Mouse (Mus musculus) midbrain, embryonic 14.5 days (tissue): ENCODE results near the gene Gm11492. TPM values are rescaled to one million over a fixed set of nuclear protein-coding genes. Genes with fewer than 3 reads are reported as not detected.
A peak's percentile ranks its signal among the peaks of the same experiment; 100 is the strongest.

Experiments used
- ATAC-seq: fragments of 200-750 bp; cut with Nextera tagmentation; 2 replicates; pipeline ENCODE4 v1.8.0; 2017; ENCODE audit warnings: moderate number of reproducible peaks, moderate library complexity; ENCODE audit not compliant: low FRiP score, low TSS enrichment
- DNase-seq: peaks from one replicate; pipeline ENCODE4 v3.0.0-alpha.2; 2015
- H3K27ac ChIP-seq: fragments of 300-500 bp; sonication (generic); replicated peaks from 2 replicates; pipeline ENCODE4 v1.5.1; 2014; ENCODE audit warnings: mild to moderate bottlenecking, low read depth, low read length, moderate library complexity
- H3K27me3 ChIP-seq: fragments of 300-500 bp; sonication (generic); 2 replicates; pipeline ENCODE4 v1.6.1; 2014; ENCODE audit warnings: low read length, control low read depth, mixed read lengths; ENCODE audit not compliant: control insufficient read depth, insufficient read depth
- H3K36me3 ChIP-seq: fragments of 300-500 bp; sonication (generic); 2 replicates; pipeline ENCODE4 v1.6.1; 2014; ENCODE audit warnings: low read length, control low read depth; ENCODE audit not compliant: control insufficient read depth, insufficient read depth
- H3K4me1 ChIP-seq: fragments of 300-500 bp; sonication (generic); 2 replicates; pipeline ENCODE4 v1.6.1; 2014; ENCODE audit warnings: mild to moderate bottlenecking, antibody characterized with exemption, low read length, control low read depth; ENCODE audit not compliant: control insufficient read depth, insufficient read depth
- H3K4me2 ChIP-seq: fragments of 300-500 bp; sonication (generic); 2 replicates; pipeline ENCODE4 v1.6.1; 2014; ENCODE audit warnings: mild to moderate bottlenecking, low read length, moderate library complexity
- H3K4me3 ChIP-seq: fragments of 300-500 bp; sonication (generic); replicated peaks from 2 replicates; pipeline ENCODE4 v1.5.1; 2014; ENCODE audit warnings: low read depth, low read length
- H3K9ac ChIP-seq: fragments of 300-500 bp; sonication (generic); replicated peaks from 2 replicates; pipeline ENCODE4 v1.6.1; 2014; ENCODE audit warnings: mild to moderate bottlenecking, low read length, moderate library complexity
- H3K9me3 ChIP-seq: fragments of 300-500 bp; sonication (generic); 2 replicates; pipeline ENCODE4 v1.6.1; 2016; ENCODE audit warnings: low read length, control low read depth, mixed read lengths; ENCODE audit not compliant: control insufficient read depth
- WGBS: fragments of 180-500 bp; shearing (Covaris S2); extraction: QIAGEN DNeasy Blood & Tissue Kit; methylation state at CpG from one replicate; pipeline ENCODE4 v1.1.7; 2014; 5-methylcytosine and 5-hydroxymethylcytosine counted together
- polyA plus RNA-seq: library from polyadenylated mRNA; unstranded; fragments of >200 nt; fragmentation: Nextera tagmentation; extraction: Ambion mirVana; gene quantifications from 2 replicates; pipeline ENCODE4 v1.2.1, GENCODE M21; 2014

Gm11492 gene
- polyA plus RNA-seq, 1 experiment from 2014 or later = not detected

GRCm38 (mm10) chr11:87581933-87582710, 15.7 kb downstream of the Gm11492 start:
- 85% methylated on average over 8 of the region's 8 CpGs for WGBS
- Histone ChIP-seq H3K36me3 (no peaks in the 10 kb centered on the region), H3K27me3 (no peaks in the 10 kb centered on the region), H3K4me2 (no peak overlapping the region), H3K9me3 (no peaks in the 10 kb centered on the region), H3K4me3 (no peak overlapping the region), H3K4me1 (peaks cover 17% of the 10 kb centered on the region), H3K27ac (no peak overlapping the region), H3K9ac (no peak overlapping the region)
- DNase-seq = no peak
- no peak for ATAC-seq

- H3K36me3 ChIP-seq = no peaks in the 10 kb centered on the region
- 88% methylated on average over 6 of the region's 6 CpGs for WGBS
- no peak overlapping the region for H3K4me3 ChIP-seq
- H3K9ac ChIP-seq = no peak overlapping the region
- no peaks in the 10 kb centered on the region for H3K9me3 ChIP-seq
- no peak for ATAC-seq
- 0 out of 2 replicates have a peak, but pooled peaks cover 7% of the 10 kb centered on the region for H3K4me1 ChIP-seq
- no peak overlapping the region for H3K27ac ChIP-seq
- no peaks in the 10 kb centered on the region for H3K27me3 ChIP-seq
- no peak for DNase-seq
- H3K4me2 ChIP-seq = no peak overlapping the region
Observed at GRCm38 (mm10) chr11:87583291-87584034, 17.0 kb downstream of the Gm11492 start.

GRCm38 (mm10) chr11:87584711-87585505, 18.5 kb downstream of the Gm11492 start:
- ATAC-seq (no peak), DNase-seq (no peak)
- no peaks in the 10 kb centered on the region for H3K9me3 ChIP-seq
- H3K4me1 ChIP-seq = peaks cover 5% of the 10 kb centered on the region; the same call in 1 of the 2 replicates
- H3K9ac ChIP-seq = no peak overlapping the region
- no peak overlapping the region for H3K4me3 ChIP-seq
- H3K36me3 ChIP-seq = no peaks in the 10 kb centered on the region
- no peaks in the 10 kb centered on the region for H3K27me3 ChIP-seq
- no peak overlapping the region for H3K4me2 ChIP-seq
- 89% methylated on average over 10 of the region's 10 CpGs for WGBS
- no peak overlapping the region for H3K27ac ChIP-seq

GRCm38 (mm10) chr11:87587211-87587874, 20.9 kb downstream of the Gm11492 start:
- no peak for DNase-seq
- Histone ChIP-seq H3K36me3 (no peaks in the 10 kb centered on the region), H3K4me3 (no peak overlapping the region), H3K9ac (no peak overlapping the region), H3K9me3 (no peaks in the 10 kb centered on the region), H3K4me1 (peaks cover 15% of the 10 kb centered on the region), H3K27ac (no peak overlapping the region), H3K4me2 (no peak overlapping the region), H3K27me3 (no peaks in the 10 kb centered on the region)
- no peak for ATAC-seq
- 92% methylated on average over 5 of the region's 5 CpGs for WGBS

GRCm38 (mm10) chr11:87589605-87590004, 23.2 kb downstream of the Gm11492 start:
- no peak overlapping the region for H3K4me2 ChIP-seq
- no peaks in the 10 kb centered on the region for H3K9me3 ChIP-seq
- 91% methylated on average over 8 of the region's 8 CpGs for WGBS
- H3K27ac ChIP-seq = no peak overlapping the region
- 0 out of 2 replicates have a peak overlapping the region, but pooled peaks have one; percentile 65 for H3K4me3 ChIP-seq
- H3K4me1 ChIP-seq = peaks cover 25% of the 10 kb centered on the region
- ATAC-seq (no peak), DNase-seq (no peak)
- no peaks in the 10 kb centered on the region for H3K27me3 ChIP-seq
- no peak overlapping the region for H3K9ac ChIP-seq
- peaks cover 8% of the 10 kb centered on the region; the same call in 1 of the 2 replicates for H3K36me3 ChIP-seq

GRCm38 (mm10) chr11:87590841-87591525, 24.5 kb downstream of the Gm11492 start:
- DNase-seq = peak; percentile 58
- no peaks in the 10 kb centered on the region for H3K27me3 ChIP-seq

GRCm38 (mm10) chr11:87591526-87592353, 25.3 kb downstream of the Gm11492 start, which contains the start of gene Mtmr4:
Mtmr4 (plus strand) TSS chr11:87592162.
- H3K27me3 ChIP-seq = no peaks in the 10 kb centered on the region
- H3K27ac ChIP-seq = peak within 1 kb of the TSS; percentile 91
- WGBS = under 1% methylated on average over 61 of the region's 61 CpGs
- DNase-seq (peak; percentile 98), ATAC-seq (peak; percentile 98)
- peaks cover 8% of the 10 kb centered on the region; the same call in 1 of the 2 replicates for H3K36me3 ChIP-seq
- H3K4me3 ChIP-seq = peak within 1 kb of the TSS; percentile 65
- H3K4me1 ChIP-seq = peaks cover 32% of the 10 kb centered on the region
- no peaks in the 10 kb centered on the region for H3K9me3 ChIP-seq
- peak within 1 kb of the TSS; percentile 93 for H3K4me2 ChIP-seq
- peak within 1 kb of the TSS; percentile 76 for H3K9ac ChIP-seq

More at GRCm38 (mm10) chr11:87590841-87591525, 24.5 kb downstream of the Gm11492 start:
- peak overlapping the region; percentile 93 for H3K4me2 ChIP-seq
- H3K9ac ChIP-seq = peak overlapping the region; percentile 76
- H3K4me3 ChIP-seq = peak overlapping the region; percentile 65
- H3K4me1 ChIP-seq = peaks cover 30% of the 10 kb centered on the region
- 2% methylated on average over 25 of the region's 25 CpGs for WGBS
- no peak for ATAC-seq
- H3K9me3 ChIP-seq = no peaks in the 10 kb centered on the region
- H3K36me3 ChIP-seq = peaks cover 8% of the 10 kb centered on the region; the same call in 1 of the 2 replicates
- H3K27ac ChIP-seq = peak overlapping the region; percentile 90
